Mouse (Mus musculus) c-Kit-positive CD71-positive TER-119-negative erythroid progenitor cells, embryonic 14.5 days (primary cell): Measurements from ENCODE around the gene Brd4.

ENCODE experiments used
- DNase-seq: peaks from one replicate; pipeline ENCODE4 v3.0.0-alpha.2; 2013; ENCODE audit warnings: low read depth

The Brd4 gene

DNA sequence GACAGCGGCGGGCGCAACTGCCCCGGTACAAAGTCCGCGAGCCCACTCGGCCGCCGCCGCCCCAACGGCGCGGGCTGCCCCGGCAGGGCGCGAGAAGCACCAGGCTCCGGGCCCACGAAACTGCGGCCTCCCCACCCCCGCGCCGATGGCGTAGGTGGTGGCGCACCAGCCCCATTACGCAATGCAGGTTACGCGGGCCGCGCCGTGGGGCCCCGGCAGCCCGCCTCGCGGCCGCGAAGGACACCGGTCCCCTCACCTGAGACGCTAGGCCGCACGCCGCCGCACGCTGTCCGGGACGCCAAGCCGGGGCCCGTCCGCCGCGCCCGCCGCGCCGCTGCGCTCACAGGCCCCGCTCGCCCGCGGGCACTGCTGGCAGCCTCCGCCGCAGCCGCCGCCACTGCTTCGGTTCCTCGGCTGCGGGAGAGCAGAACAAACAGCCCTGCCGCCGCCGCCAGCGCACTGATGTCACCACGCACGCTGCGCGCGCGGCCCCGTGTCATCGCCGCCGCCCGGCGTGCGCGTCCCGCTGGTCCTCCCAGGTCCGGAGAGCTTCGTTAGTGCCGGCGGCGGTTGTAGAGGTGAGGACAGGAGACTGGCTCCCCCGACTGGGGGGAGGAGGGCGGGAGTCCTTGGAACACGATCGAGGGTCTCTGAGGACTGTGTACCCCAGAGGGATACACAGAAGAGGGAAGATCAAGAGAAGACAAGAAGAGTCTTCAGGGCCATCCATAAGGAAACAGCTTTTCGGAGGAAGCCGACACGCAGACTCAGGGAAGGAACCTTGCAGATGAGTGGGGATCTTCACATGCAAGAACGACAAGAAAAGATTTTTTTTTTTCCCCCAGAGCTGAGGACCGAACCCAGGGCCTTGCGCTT is at the start of gene Brd4:
Gene Brd4, minus strand, starts transcription at position 461 of the 876 bp plus-strand sequence.
- DNase-seq: peak; percentile 62

DNA sequence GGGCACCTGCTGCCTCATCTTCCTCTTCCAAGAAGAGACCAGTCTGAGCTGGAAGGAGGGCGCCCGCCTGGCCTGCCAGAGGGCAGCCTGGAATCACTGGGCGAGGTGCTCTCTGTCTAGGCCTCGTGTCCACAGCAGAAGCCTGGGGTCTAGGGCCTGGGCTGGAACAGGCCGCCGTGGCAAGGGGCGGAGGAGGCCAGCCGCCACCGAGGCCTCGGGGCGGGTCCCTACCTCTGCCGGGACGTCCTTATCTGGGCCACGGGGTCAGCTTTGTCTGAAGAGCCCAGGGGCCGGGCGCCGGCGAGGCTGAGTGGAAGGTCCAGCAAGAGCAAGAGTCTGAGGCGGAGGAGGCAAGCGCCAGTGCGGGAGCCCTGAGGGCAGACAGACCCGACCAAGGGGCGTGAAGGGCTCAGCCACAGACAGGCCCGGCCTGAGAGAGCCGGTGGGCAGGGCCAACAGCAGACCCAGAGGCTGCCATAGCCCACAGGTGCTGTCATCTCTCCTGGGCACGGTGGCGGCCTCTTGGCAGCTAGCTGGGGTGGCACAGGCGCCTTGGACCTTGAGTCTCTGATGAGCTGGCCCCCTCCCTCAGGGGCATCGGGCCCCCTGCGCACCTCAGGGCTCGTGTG is 49.3 kb upstream of the Brd4 start:
- no peak for DNase-seq

GRCm38 (mm10) chr17:32327501-32327900 is 43.0 kb upstream of the Brd4 start:
- DNase-seq: no peak

GRCm38 (mm10) chr17:32322809-32323208 is 38.3 kb upstream of the Brd4 start:
- no peak for DNase-seq

- no peak for DNase-seq
Observed at GRCm38 (mm10) chr17:32321836-32322235, 37.3 kb upstream of the Brd4 start.

- DNase-seq: no peak
Observed at GRCm38 (mm10) chr17:32321390-32321734, 36.8 kb upstream of the Brd4 start.

DNA sequence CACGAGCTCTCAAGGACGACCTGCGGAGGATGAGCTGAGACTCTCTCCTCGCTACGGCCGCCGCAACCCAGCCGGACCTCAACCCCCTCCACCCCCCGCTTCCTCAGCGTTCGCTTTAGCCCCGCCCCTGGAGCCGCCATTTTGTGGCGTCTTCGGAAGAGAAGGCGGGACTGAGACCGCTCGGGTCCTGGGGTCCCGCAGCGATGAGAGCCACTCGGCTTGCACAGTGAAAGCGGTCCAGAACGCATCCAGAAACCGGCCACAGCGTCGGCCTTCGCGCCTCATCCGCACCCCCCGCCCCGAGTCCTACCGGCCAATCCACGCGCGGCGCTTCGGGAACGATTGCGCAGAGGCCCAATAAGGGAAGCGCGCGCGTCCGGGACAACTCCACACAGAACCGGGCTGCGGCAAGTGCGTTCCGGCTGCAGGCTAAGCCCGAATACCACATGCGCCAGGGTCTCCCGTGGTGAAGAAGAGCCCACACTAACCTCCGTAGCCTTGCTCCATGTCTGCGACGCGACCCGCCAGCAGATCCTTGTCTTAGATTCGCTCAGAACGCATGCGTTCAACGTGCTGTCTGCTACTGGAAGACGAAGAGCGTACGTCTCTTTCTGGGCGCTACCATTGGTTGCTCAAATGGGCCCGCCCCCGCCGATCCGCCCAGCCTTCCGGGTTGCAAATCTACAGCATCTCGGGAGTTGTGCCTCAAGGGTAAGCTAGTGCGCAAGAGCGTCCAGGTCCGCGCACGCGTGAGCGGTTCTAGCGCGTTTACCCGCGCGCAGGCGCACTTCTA is 36.3 kb upstream of the Brd4 start, which contains the start of gene Akap8:
Gene Akap8, minus strand, starts transcription at position 642 of the 793 bp plus-strand sequence.
- peak; percentile 96 for DNase-seq

- DNase-seq: no peak
Observed at GRCm38 (mm10) chr17:32319950-32320349, 35.4 kb upstream of the Brd4 start.

DNA sequence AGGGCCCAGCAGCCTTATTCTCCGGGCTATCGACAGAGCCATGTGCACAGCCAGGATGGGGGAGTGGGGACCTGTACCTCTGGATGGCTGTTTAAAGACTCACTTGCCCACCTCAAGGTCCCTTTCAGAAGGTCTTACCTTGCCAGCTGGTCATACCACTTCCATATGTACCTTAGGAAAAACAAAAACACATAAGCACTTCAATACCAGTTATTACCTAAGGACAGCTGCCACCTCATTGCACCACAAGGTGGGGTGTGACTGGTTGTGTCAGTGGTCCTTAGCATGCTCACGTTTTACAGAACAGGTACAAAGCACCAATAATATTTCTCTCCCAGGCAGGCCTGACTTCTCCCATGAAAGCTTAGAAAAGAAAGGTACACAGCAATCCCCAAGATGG is 33.2 kb upstream of the Brd4 start:
- DNase-seq: no peak

DNA sequence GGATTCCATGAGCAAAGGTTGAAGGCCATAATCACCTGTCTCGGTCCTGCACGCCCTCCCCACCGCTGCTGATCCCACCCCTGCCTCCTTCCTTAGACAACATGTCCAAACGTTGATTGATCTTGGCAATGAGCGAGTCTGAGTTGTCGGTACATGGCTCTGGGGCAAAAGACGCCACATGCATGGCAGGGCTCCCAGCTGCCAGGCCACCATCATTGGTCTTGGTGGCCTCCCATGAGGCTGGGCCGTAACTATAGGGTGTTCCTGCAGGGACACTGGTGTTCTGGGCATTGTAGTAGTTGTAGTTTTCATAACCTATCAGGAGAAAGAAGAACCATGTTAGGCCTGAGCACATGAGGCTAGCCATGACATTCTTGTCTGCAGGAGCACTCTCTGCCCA is 32.5 kb upstream of the Brd4 start:
- DNase-seq: no peak

DNA sequence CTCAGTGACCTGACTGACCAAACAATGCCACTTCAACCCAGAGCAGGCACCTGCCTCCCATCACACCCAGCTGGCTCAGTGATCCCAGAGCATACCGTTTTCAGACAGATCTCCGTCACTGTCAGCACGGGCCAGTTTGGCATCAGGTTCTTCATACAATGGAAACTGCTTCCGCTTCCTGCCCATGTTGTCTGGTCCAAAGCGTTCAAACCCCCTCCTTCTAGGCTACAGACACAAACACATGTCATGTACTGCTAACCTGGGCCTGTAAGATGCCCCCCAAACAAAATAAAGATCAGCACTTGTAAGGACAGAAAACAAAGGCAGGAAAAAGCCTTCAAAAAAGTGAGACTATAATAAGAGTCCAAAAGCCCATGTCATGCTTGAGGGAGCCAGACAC is 31.0 kb upstream of the Brd4 start:
- no peak for DNase-seq

DNA sequence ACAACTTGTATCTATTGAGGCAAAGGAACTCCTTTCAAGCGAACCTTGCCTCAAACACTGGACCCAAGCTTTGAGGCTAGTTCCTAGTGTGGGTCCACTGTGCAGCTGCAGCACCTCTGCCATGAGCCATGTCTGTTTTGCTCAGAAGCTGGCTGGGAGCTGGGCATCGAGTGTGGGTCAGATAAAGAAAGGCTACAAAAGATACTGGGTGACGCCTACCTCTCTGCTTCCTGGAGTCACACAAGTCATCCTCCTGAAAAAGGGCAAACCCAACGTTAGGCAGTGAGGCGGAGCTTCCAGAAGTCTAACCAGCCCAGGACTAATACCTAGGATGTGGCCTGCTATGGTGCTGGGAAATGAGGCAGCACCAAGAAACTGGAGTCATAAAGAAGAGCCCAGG is 29.4 kb upstream of the Brd4 start:
- DNase-seq: no peak

DNA sequence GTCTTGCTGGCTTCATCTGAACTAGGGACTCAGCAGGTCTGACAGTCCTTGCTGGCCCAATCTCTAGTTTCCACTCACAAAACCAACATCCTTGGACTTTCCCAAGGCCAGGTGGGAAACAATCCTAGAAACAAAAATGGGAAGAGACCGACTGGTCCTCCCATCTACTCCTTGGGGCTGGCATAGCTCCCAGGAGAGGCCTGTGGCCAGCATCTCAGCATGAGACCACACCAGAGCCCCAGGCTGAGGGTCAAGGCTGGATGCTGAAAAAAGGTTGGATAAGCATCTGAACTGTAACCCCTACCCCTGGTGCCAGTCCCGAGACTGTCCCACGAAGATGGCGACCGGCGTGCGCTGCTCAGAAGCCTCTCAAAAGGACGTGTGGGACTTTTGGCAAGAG is 28.3 kb upstream of the Brd4 start:
- no peak for DNase-seq

DNA sequence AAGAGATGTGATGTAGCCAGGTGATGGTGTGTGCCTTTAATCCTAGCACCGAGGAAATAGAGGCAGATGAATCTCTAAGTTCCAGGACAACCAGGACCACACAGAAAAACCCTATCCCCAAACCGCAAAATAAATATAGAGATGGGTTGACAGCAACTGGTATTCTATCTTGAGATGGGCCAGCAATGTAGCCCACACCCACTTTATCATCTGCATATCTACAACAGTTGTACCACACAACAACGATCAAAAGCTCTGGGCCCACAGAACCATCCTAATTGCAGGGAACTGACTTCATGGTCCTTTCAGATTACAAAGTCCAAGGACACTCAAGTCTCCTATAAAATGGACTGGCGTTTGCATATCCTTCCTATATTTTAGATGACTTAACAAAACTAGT is 23.4 kb upstream of the Brd4 start:
- DNase-seq: no peak

GRCm38 (mm10) chr17:32298125-32298524 is 13.6 kb upstream of the Brd4 start:
- no peak for DNase-seq

DNA sequence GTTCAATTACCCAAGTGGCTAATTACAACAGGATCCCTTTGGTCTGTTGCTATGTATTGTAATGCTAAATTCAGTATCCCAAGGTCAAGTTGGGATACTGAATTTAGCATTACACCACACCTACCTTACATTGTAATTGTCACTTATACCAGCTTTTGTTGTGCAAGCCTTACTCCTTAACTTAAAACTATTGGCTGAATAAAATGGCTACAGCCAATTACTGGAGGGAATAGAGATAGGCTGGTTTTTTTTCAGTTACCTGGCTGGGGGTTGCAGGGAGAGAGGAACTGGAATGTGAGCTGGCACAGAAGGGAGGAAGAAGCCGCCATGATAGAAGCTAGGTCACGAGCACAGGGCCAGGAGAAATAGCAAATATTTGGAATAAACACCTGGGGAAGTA is 11.4 kb upstream of the Brd4 start:
- DNase-seq: no peak

GRCm38 (mm10) chr17:32295160-32295559 is 10.6 kb upstream of the Brd4 start:
- DNase-seq: no peak

DNA sequence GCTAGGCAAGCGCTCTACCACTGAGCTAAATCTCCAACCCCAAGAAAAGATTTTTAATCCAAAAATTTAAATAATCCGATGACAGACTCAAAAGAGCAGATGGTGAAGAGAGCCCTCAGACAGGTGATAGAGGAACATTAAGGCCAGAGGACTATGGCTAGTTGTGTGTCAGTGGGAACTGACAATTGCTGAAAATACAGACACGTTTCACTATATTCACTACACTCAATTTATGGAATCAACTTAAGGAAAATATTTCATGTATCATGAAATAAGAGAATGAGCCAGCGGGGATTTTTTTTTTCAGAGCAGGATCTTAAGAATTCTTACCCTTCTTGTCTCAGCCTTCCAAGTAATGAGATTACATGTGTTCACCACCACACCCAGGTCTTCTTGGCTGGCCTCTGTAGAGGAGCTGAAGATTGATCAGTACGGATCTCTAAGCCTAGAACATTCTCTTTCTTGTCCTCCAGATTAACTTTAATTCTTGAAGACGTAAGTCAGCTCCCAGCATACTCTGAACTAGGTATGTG is 682 bp upstream of the Brd4 start:
- DNase-seq: peak; percentile 49

- peak; percentile 36 for DNase-seq
Observed at GRCm38 (mm10) chr17:32283771-32284221, 726 bp downstream of the Brd4 start.

- DNase-seq: no peak
Observed at GRCm38 (mm10) chr17:32283341-32283740, 1.2 kb downstream of the Brd4 start.

- DNase-seq: no peak
Observed at GRCm38 (mm10) chr17:32281611-32282310, 2.8 kb downstream of the Brd4 start.

DNA sequence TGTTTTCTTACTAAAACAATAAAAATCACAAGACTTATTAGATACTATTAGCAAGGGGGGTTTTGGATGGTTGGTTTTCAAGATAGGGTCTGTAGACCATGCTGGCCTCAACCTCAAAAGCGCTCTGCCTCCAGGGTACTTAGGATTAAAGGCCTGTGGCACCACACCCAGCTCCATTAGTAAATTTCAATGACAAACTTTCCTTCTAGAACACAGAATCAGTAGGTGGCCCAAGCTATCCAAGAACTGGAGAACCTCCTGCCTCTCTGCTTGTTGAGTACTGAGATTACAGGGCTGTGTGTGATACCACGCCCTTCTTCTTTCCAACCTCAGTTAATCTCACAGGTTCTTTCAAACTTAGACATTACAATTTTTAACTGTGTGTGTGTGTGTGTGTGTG is 3.4 kb downstream of the Brd4 start:
- DNase-seq: no peak
